Mouse (Mus musculus) heart, embryonic 13.5 days (tissue): ENCODE results near the gene Hamp2. TPM values are rescaled to one million over a fixed set of nuclear protein-coding genes. Genes with fewer than 3 reads are reported as not detected.
A peak's percentile ranks its signal among the peaks of the same experiment; 100 is the strongest.

Source experiments
- ATAC-seq: fragments of 200-750 bp; cut with Nextera tagmentation; 2 replicates; pipeline ENCODE4 v1.8.0; 2017; ENCODE audit warnings: moderate TSS enrichment; ENCODE audit not compliant: insufficient number of reproducible peaks, low FRiP score, low TSS enrichment; ENCODE audit errors: extremely low read depth
- H3K27ac ChIP-seq: fragments of 300-500 bp; sonication (generic); replicated peaks from 2 replicates; pipeline ENCODE4 v1.5.1; 2015; ENCODE audit warnings: moderate library complexity, mild to moderate bottlenecking, inconsistent platforms
- H3K27me3 ChIP-seq: fragments of 300-500 bp; sonication (generic); replicated peaks from 2 replicates; pipeline ENCODE4 v1.6.1; 2015; ENCODE audit warnings: mild to moderate bottlenecking, inconsistent platforms
- H3K36me3 ChIP-seq: fragments of 300-500 bp; sonication (generic); 2 replicates; pipeline ENCODE4 v1.6.1; 2015; ENCODE audit warnings: mild to moderate bottlenecking, inconsistent platforms
- H3K4me1 ChIP-seq: fragments of 300-500 bp; sonication (generic); 2 replicates; pipeline ENCODE4 v1.6.1; 2015; ENCODE audit warnings: inconsistent platforms
- H3K4me2 ChIP-seq: fragments of 300-500 bp; sonication (generic); 2 replicates; pipeline ENCODE4 v1.6.1; 2015; ENCODE audit warnings: inconsistent platforms, mild to moderate bottlenecking, moderate library complexity
- H3K4me3 ChIP-seq: fragments of 300-500 bp; sonication (generic); 2 replicates; pipeline ENCODE4 v1.5.1; 2015; ENCODE audit warnings: moderate library complexity, mild to moderate bottlenecking, inconsistent platforms
- H3K9ac ChIP-seq: fragments of 300-500 bp; sonication (generic); 2 replicates; pipeline ENCODE4 v1.6.1; 2015; ENCODE audit warnings: inconsistent platforms, mild to moderate bottlenecking, moderate library complexity
- H3K9me3 ChIP-seq: fragments of 300-500 bp; sonication (generic); 2 replicates; pipeline ENCODE4 v1.6.1; 2016; ENCODE audit warnings: inconsistent platforms
- WGBS: fragments of 180-500 bp; shearing (Covaris S2); methylation state at CpG from one replicate; pipeline ENCODE4 v1.1.7; 2015; ENCODE audit warnings: mixed read lengths; 5-methylcytosine and 5-hydroxymethylcytosine counted together
- polyA plus RNA-seq: library from polyadenylated mRNA; unstranded; fragments of >200 nt; fragmentation: Nextera tagmentation; extraction: Ambion mirVana; gene quantifications from 2 replicates; pipeline ENCODE4 v1.2.1, GENCODE M21; 2015

The Hamp2 gene
- polyA plus RNA-seq, 1 experiment from 2014 or later = not detected

- Histone ChIP-seq H3K27me3 (no peaks in the 10 kb centered on the region), H3K4me3 (no peak overlapping the region), H3K9ac (no peak overlapping the region), H3K4me1 (peaks cover 24% of the 10 kb centered on the region), H3K27ac (no peak overlapping the region), H3K36me3 (peaks cover 16% of the 10 kb centered on the region), H3K4me2 (no peak overlapping the region), H3K9me3 (no peaks in the 10 kb centered on the region)
- no peak for ATAC-seq
- WGBS = 80% methylated on average over 6 of the region's 6 CpGs
These were observed 35.4 kb upstream of the Hamp2 start for GRCm38 (mm10) chr7:30959786-30960349.

GRCm38 (mm10) chr7:30958866-30959487, 34.5 kb upstream of the Hamp2 start:
- no peak for ATAC-seq
- Histone ChIP-seq H3K4me1 (peaks cover 24% of the 10 kb centered on the region), H3K4me3 (no peak overlapping the region), H3K27ac (no peak overlapping the region), H3K27me3 (no peaks in the 10 kb centered on the region), H3K4me2 (no peak overlapping the region), H3K9me3 (no peaks in the 10 kb centered on the region), H3K36me3 (peaks cover 25% of the 10 kb centered on the region), H3K9ac (0 out of 2 replicates have a peak overlapping the region, but pooled peaks have one; percentile 100)
- 93% methylated on average over 9 of the region's 9 CpGs for WGBS

- peak overlapping the region; percentile 100 for H3K9ac ChIP-seq
- 72% methylated on average over 28 of the region's 28 CpGs for WGBS
- H3K4me2 ChIP-seq = peak overlapping the region; percentile 89
- ATAC-seq = no peak
- H3K27ac ChIP-seq = peak overlapping the region; percentile 99
- H3K4me1 ChIP-seq = peaks cover 19% of the 10 kb centered on the region
- H3K4me3 ChIP-seq = peak overlapping the region; percentile 96
- no peaks in the 10 kb centered on the region for H3K27me3 ChIP-seq
- peaks cover 32% of the 10 kb centered on the region for H3K36me3 ChIP-seq
- H3K9me3 ChIP-seq = no peaks in the 10 kb centered on the region
These were observed 33.8 kb upstream of the Hamp2 start for GRCm38 (mm10) chr7:30958109-30958865.

GRCm38 (mm10) chr7:30957367-30957783, 32.9 kb upstream of the Hamp2 start:
- Histone ChIP-seq H3K4me2 (peak overlapping the region; percentile 89), H3K9me3 (no peaks in the 10 kb centered on the region), H3K27me3 (no peaks in the 10 kb centered on the region), H3K4me3 (peak overlapping the region; percentile 96), H3K27ac (peak overlapping the region; percentile 99), H3K4me1 (peaks cover 19% of the 10 kb centered on the region), H3K36me3 (peaks cover 41% of the 10 kb centered on the region), H3K9ac (peak overlapping the region; percentile 100)
- ATAC-seq = peak; percentile 20; the same call in 1 of the 2 replicates
- 1% methylated on average over 39 of the region's 43 CpGs for WGBS

GRCm38 (mm10) chr7:30956756-30957366, 32.4 kb upstream of the Hamp2 start, which contains the start of gene Usf2:
TSS of gene Usf2 (minus strand) at chr7:30956803.
- no peaks in the 10 kb centered on the region for H3K9me3 ChIP-seq
- H3K9ac ChIP-seq = peak within 1 kb of the TSS; percentile 100
- peak within 1 kb of the TSS; percentile 89 for H3K4me2 ChIP-seq
- H3K27ac ChIP-seq = peak within 1 kb of the TSS; percentile 99
- WGBS = 0% methylated on average over 37 of the region's 82 CpGs
- peak; percentile 68 for ATAC-seq
- peak within 1 kb of the TSS; percentile 96 for H3K4me3 ChIP-seq
- peaks cover 19% of the 10 kb centered on the region for H3K4me1 ChIP-seq
- no peaks in the 10 kb centered on the region for H3K27me3 ChIP-seq
- peaks cover 46% of the 10 kb centered on the region for H3K36me3 ChIP-seq

GRCm38 (mm10) chr7:30956357-30956751, 31.9 kb upstream of the Hamp2 start:
- Histone ChIP-seq H3K4me3 (peak overlapping the region; percentile 96), H3K27me3 (no peaks in the 10 kb centered on the region)
- WGBS = 0% methylated on average over 5 of the region's 49 CpGs

GRCm38 (mm10) chr7:30955584-30956356, 31.3 kb upstream of the Hamp2 start:
- Histone ChIP-seq H3K4me1 (peaks cover 19% of the 10 kb centered on the region), H3K4me3 (peak overlapping the region; percentile 96), H3K27me3 (no peaks in the 10 kb centered on the region), H3K9me3 (no peaks in the 10 kb centered on the region), H3K9ac (peak overlapping the region; percentile 100), H3K27ac (peak overlapping the region; percentile 99), H3K4me2 (peak overlapping the region; percentile 89), H3K36me3 (peaks cover 57% of the 10 kb centered on the region)
- under 1% methylated on average over 52 of the region's 64 CpGs for WGBS
- peak; percentile 55 for ATAC-seq

More at GRCm38 (mm10) chr7:30956357-30956751, 31.9 kb upstream of the Hamp2 start:
- peak overlapping the region; percentile 99 for H3K27ac ChIP-seq
- H3K4me1 ChIP-seq = peaks cover 19% of the 10 kb centered on the region
- H3K9ac ChIP-seq = peak overlapping the region; percentile 100
- H3K4me2 ChIP-seq = peak overlapping the region; percentile 89
- H3K9me3 ChIP-seq = no peaks in the 10 kb centered on the region
- peaks cover 51% of the 10 kb centered on the region for H3K36me3 ChIP-seq
- ATAC-seq = peak; percentile 7; the same call in 1 of the 2 replicates

GRCm38 (mm10) chr7:30954971-30955520, 30.6 kb upstream of the Hamp2 start:
- peaks cover 19% of the 10 kb centered on the region for H3K4me1 ChIP-seq
- H3K36me3 ChIP-seq = peaks cover 64% of the 10 kb centered on the region
- WGBS = 86% methylated on average over 12 of the region's 12 CpGs
- no peak for ATAC-seq
- H3K9me3 ChIP-seq = no peaks in the 10 kb centered on the region
- H3K27ac ChIP-seq = no peak overlapping the region
- peak overlapping the region; percentile 89 for H3K4me2 ChIP-seq
- H3K4me3 ChIP-seq = peak overlapping the region; percentile 96
- peak overlapping the region; percentile 100 for H3K9ac ChIP-seq
- H3K27me3 ChIP-seq = no peaks in the 10 kb centered on the region

- Histone ChIP-seq H3K4me1 (peaks cover 19% of the 10 kb centered on the region), H3K4me3 (no peak overlapping the region), H3K36me3 (peaks cover 71% of the 10 kb centered on the region), H3K9ac (no peak overlapping the region), H3K9me3 (no peaks in the 10 kb centered on the region), H3K4me2 (no peak overlapping the region), H3K27ac (no peak overlapping the region), H3K27me3 (no peaks in the 10 kb centered on the region)
- ATAC-seq = no peak
- 78% methylated on average over 3 of the region's 3 CpGs for WGBS
These were observed 29.6 kb upstream of the Hamp2 start for GRCm38 (mm10) chr7:30954036-30954435.

- no peak overlapping the region for H3K4me2 ChIP-seq
- H3K4me3 ChIP-seq = no peak overlapping the region
- peaks cover 17% of the 10 kb centered on the region for H3K4me1 ChIP-seq
- H3K27me3 ChIP-seq = no peaks in the 10 kb centered on the region
- no peaks in the 10 kb centered on the region for H3K9me3 ChIP-seq
- H3K36me3 ChIP-seq = peaks cover 69% of the 10 kb centered on the region
- no peak overlapping the region for H3K9ac ChIP-seq
- WGBS = 83% methylated on average over 6 of the region's 6 CpGs
- no peak overlapping the region for H3K27ac ChIP-seq
- ATAC-seq = no peak
These were observed 29.0 kb upstream of the Hamp2 start for GRCm38 (mm10) chr7:30953459-30953858.
